Mouse (Mus musculus) hindbrain, embryonic 10.5 days (tissue): ENCODE data around the gene Adcy10. TPM values are rescaled to one million over a fixed set of nuclear protein-coding genes. Genes with fewer than 3 reads are reported as not detected.
A peak's percentile ranks its signal among the peaks of the same experiment; 100 is the strongest.

Experiments
- DNase-seq: peaks from one replicate; pipeline ENCODE4 v3.0.0-alpha.2; 2017; ENCODE audit warnings: low spot score
- H3K27ac ChIP-seq: fragments of 300-500 bp; sonication (generic); 2 replicates; pipeline ENCODE4 v1.5.1; 2016; ENCODE audit warnings: mild to moderate bottlenecking, moderate library complexity
- H3K27me3 ChIP-seq: fragments of 300-500 bp; sonication (generic); 2 replicates; pipeline ENCODE4 v1.6.1; 2016; ENCODE audit warnings: mild to moderate bottlenecking; ENCODE audit not compliant: poor library complexity, insufficient read depth, severe bottlenecking
- H3K36me3 ChIP-seq: fragments of 300-500 bp; sonication (generic); 2 replicates; pipeline ENCODE4 v1.6.1; 2016; ENCODE audit warnings: mild to moderate bottlenecking, moderate library complexity
- H3K4me1 ChIP-seq: fragments of 300-500 bp; sonication (generic); replicated peaks from 2 replicates; pipeline ENCODE4 v1.6.1; 2016; ENCODE audit warnings: mild to moderate bottlenecking
- H3K4me3 ChIP-seq: fragments of 300-500 bp; sonication (generic); 2 replicates; pipeline ENCODE4 v1.5.1; 2016; ENCODE audit warnings: mild to moderate bottlenecking, moderate library complexity
- H3K9me3 ChIP-seq: fragments of 300-500 bp; sonication (generic); 2 replicates; pipeline ENCODE4 v1.6.1; 2016; ENCODE audit warnings: mild to moderate bottlenecking, moderate library complexity
- WGBS: fragments of 180-500 bp; shearing (Covaris S2); methylation state at CpG from one replicate; pipeline ENCODE4 v1.1.7; 2016; 5-methylcytosine and 5-hydroxymethylcytosine counted together
- polyA plus RNA-seq: library from polyadenylated mRNA; unstranded; fragments of >200 nt; fragmentation: Nextera tagmentation; extraction: Ambion mirVana; gene quantifications from 2 replicates; pipeline ENCODE4 v1.2.1, GENCODE M21; 2016

Adcy10 gene
- polyA plus RNA-seq, 1 experiment from 2014 or later, result not detected

DNA sequence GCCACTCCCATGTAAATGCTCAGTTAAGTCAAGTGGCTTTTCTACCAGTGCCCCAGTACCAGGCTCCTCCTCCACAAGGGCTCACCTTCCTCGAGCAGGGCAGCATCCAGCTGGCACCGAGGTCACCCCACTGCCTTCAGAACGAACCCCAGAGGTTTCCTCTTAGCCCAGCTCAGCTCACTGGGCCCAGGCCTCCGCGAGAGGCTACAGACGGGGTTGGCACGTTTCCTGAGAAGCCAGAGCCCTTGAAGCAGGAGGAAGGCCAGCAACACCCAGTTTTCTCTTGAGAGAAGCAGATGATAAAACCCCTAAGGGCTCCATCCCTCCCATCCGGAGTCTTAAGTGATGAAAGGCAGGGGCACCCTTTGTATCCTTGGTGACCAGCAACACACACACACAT is 105.8 kb downstream of the Adcy10 start:
- WGBS, result 82% methylated on average over 8 of the region's 8 CpGs
- Histone ChIP-seq H3K4me1 (peaks cover 17% of the 10 kb centered on the region), H3K4me3 (no peak overlapping the region), H3K27me3 (no peaks in the 10 kb centered on the region), H3K9me3 (no peaks in the 10 kb centered on the region), H3K36me3 (peaks cover 52% of the 10 kb centered on the region), H3K27ac (no peak overlapping the region)
- no peak for DNase-seq

DNA sequence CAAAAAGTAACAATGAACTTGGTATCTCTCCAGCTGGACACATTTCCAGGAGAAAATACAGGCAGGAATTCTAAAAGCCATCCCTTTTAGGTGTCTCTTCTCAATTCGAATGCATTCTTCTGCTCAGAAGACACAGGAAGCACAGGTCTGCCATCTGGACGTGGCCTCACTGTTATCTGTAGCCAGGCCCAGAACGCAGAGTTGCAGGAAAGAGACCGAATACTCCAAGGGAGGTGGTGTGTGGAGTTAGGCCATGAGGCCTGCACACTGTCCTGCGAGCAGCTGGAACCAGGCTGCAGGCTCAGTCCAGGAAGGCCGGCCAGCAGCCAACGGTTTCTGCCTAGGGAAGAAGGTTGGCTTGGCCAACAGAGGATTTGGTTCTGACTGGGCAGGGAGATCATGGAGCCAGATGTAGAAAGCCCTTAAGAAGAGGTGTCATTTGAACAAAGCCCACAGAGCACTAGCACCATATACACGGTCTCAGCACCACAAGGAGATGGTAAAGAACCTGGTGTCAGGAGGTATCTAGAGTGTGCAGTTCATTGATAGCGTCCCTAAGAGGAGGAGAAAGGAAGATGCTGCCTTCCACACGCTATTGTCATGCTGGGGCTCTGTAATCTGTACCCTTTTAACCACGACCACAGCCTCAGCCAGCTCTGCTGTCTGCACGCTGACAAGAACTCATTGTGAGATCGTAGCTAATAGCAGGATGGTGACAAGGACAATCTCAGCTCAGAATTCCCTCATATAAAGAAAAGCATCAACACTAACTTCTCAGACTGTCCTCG is 107.5 kb downstream of the Adcy10 start:
- no peak overlapping the region for H3K27ac ChIP-seq
- H3K4me1 ChIP-seq, result peaks cover 16% of the 10 kb centered on the region; the same call in 1 of the 2 replicates
- 88% methylated on average over 14 of the region's 14 CpGs for WGBS
- no peak overlapping the region for H3K4me3 ChIP-seq
- no peak for DNase-seq
- H3K9me3 ChIP-seq, result no peaks in the 10 kb centered on the region
- H3K27me3 ChIP-seq, result no peaks in the 10 kb centered on the region
- H3K36me3 ChIP-seq, result peaks cover 70% of the 10 kb centered on the region

DNA sequence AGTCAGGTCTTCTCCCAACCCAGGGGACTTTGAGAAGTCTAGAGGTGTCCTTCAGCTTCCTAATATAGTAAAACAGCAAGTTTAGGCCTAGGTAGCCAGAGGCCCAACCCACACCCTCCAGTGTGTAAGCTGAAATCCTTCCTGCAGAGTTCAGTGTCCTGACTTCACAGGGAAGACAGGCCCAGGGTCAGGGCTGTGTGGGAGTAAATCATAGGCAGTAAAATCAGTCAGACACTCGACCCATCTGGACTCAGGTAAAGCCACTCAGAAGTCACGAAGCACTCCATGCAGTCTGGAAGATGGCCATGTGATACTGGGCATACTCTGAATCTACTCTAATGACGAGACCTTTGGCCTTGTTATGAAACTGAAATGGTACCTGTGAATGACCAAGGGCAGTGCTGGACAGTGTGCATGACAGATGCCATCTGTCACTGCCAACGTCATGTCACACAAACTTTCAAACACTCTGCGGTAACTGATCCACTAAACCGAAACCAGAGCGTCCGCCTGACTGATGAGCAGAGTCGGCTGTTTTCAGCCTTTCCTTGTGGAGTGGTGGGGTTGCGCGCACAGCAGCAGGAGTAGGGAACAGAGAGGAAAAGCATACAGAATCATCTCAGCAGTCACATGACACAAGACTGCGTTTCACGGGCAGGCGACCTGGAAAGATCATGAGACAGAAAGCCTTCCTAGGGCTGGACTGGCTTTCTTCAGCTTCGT is 109.9 kb downstream of the Adcy10 start:
- 92% methylated on average over 15 of the region's 15 CpGs for WGBS
- H3K4me1 ChIP-seq, result no peaks in the 10 kb centered on the region
- no peaks in the 10 kb centered on the region for H3K27me3 ChIP-seq
- H3K9me3 ChIP-seq, result no peaks in the 10 kb centered on the region
- H3K27ac ChIP-seq, result no peak overlapping the region
- no peak overlapping the region for H3K4me3 ChIP-seq
- no peak for DNase-seq
- H3K36me3 ChIP-seq, result peaks cover 91% of the 10 kb centered on the region

DNA sequence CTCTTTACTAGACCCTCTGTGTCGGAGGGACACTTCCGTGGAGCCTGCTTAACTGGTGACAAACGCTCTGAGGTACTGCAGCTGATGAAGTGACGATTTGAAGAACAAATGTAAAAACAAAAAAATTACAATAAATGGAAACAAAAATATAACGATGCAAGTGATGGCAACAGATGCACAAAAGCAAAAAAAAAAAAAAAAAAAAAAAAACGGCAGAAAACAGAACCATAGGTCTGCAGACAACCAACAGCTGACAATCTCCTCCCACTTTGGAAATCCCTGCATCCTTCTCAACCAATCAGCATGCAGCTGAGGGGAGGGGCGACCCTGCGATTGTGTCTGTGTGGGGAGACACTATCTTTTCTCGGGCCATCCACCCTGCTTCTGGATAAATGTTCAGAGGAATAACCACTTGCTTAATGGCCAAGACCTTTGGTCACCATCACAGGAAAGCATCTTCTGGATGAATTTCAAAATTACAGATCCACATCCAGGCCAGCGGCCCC is 116.8 kb downstream of the Adcy10 start:
- H3K4me3 ChIP-seq, result no peak overlapping the region
- H3K9me3 ChIP-seq, result no peaks in the 10 kb centered on the region
- WGBS, result 83% methylated on average over 10 of the region's 10 CpGs
- DNase-seq, result no peak
- no peaks in the 10 kb centered on the region for H3K4me1 ChIP-seq
- no peak overlapping the region for H3K27ac ChIP-seq
- H3K36me3 ChIP-seq, result peaks cover 89% of the 10 kb centered on the region
- H3K27me3 ChIP-seq, result no peaks in the 10 kb centered on the region

DNA sequence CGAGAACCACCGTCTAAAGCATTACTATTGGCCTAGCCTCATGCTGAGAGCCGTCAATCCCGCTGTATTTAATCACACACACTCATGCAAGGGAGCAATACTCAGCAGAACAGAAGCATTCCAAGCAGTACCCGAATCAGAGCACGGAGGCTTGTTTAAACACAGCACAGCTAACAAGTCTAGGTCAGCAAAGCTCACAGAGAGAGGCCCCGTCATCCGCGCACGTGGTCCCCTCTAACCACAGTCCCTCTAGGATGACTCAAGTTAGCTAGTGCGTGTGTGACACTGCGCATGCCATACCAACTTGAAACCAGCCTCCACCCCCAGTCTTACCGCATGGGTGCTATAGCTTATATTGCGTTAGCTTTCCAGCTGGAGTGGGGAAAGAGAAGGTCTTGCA is 118.2 kb downstream of the Adcy10 start:
- peaks cover 89% of the 10 kb centered on the region for H3K36me3 ChIP-seq
- H3K27ac ChIP-seq, result no peak overlapping the region
- no peak for DNase-seq
- H3K4me1 ChIP-seq, result no peaks in the 10 kb centered on the region
- no peak overlapping the region for H3K4me3 ChIP-seq
- no peaks in the 10 kb centered on the region for H3K9me3 ChIP-seq
- 88% methylated on average over 14 of the region's 14 CpGs for WGBS
- no peaks in the 10 kb centered on the region for H3K27me3 ChIP-seq

DNA sequence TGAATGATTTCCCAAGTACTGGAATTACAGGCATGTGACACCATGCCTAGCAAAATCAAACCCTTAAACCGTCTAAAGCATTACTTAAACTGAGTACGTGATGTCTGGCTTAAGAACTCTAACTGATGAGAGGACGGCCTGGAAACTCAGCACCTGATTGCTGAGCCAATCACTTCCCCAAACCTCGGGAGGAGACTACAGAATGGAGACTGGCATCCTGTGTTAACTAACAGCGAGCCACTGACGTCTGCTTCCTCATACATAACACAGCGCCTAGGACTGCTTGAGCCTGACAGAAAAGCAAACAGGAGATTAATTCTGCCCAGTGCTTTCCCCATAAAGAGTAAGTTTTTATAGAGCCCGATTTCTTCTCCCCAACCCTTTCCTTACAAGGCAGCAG is 119.2 kb downstream of the Adcy10 start:
- H3K9me3 ChIP-seq, result no peaks in the 10 kb centered on the region
- peaks cover 83% of the 10 kb centered on the region for H3K36me3 ChIP-seq
- no peak overlapping the region for H3K27ac ChIP-seq
- H3K4me1 ChIP-seq, result 0 out of 2 replicates have a peak, but pooled peaks cover 2% of the 10 kb centered on the region
- no peaks in the 10 kb centered on the region for H3K27me3 ChIP-seq
- 94% methylated on average over 8 of the region's 8 CpGs for WGBS
- H3K4me3 ChIP-seq, result no peak overlapping the region
- DNase-seq, result no peak

DNA sequence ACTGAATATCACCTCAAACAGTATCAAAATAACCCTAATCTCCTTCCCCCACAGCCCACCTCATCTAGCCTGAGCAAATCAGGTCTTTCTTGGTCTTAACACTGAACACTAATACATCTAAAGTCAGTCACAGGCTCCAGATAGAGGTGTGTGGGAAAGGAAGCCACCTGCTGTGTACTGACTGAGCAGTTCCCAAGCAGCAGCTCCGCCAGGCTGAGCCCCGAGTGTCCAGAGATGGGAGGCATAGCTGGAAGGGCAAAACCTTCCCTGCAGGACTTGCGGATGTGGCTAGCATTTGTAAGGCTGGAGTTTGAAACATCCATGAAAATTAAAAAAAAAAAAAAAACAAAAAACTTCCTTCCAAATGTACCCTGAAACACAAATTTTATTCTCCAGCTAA is 120.1 kb downstream of the Adcy10 start:
- DNase-seq, result no peak
- 85% methylated on average over 3 of the region's 3 CpGs for WGBS
- no peak overlapping the region for H3K4me3 ChIP-seq
- H3K27ac ChIP-seq, result no peak overlapping the region
- no peaks in the 10 kb centered on the region for H3K27me3 ChIP-seq
- H3K9me3 ChIP-seq, result no peaks in the 10 kb centered on the region
- H3K4me1 ChIP-seq, result peaks cover 11% of the 10 kb centered on the region
- peaks cover 78% of the 10 kb centered on the region for H3K36me3 ChIP-seq

DNA sequence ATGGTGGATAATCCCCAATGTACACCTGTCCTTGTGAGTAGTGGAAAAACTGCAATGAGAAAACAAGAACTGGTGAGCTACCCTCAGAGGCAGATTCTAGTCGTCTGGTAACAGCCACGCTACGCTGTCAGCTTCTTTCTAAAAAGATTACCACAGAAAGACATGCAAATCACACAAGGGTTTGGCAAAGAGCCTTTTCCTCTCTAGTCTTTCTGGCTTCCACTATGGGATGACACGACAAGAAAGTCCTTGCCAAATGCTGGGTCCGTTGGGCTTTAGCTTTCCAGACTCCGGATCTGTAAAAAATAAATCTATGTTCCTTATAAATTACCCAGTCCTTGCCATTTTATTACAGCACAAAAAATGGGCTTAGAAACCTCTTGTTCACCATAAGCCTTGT is 120.8 kb downstream of the Adcy10 start:
- DNase-seq, result no peak
- Histone ChIP-seq H3K4me3 (no peak overlapping the region), H3K4me1 (peaks cover 17% of the 10 kb centered on the region), H3K27ac (no peak overlapping the region), H3K27me3 (no peaks in the 10 kb centered on the region), H3K9me3 (no peaks in the 10 kb centered on the region), H3K36me3 (peaks cover 78% of the 10 kb centered on the region)
- 93% methylated on average over 6 of the region's 6 CpGs for WGBS

DNA sequence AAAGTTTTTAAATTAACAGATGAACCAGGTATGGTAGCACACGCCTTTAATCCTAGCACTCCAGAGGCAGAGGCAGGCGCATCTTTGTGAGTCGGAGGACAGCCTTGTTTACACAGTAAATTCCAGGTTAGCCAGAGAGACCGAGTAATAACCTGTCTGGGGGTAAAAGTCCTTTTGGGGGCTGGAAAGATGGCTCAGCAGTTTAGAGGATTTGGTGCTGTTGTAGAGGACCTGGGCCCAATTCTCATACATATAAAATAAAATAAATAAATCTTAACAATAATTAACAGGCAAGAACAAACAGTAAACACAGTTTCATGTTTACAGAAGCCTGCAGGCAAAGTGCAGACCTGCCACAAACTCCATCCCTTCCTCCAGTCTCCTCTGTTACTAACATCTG is 123.9 kb downstream of the Adcy10 start:
- Histone ChIP-seq H3K4me1 (peaks cover 30% of the 10 kb centered on the region), H3K9me3 (no peaks in the 10 kb centered on the region), H3K27me3 (no peaks in the 10 kb centered on the region), H3K4me3 (no peak overlapping the region), H3K27ac (no peak overlapping the region), H3K36me3 (peaks cover 51% of the 10 kb centered on the region)
- no peak for DNase-seq
- 85% methylated on average over 4 of the region's 4 CpGs for WGBS

DNA sequence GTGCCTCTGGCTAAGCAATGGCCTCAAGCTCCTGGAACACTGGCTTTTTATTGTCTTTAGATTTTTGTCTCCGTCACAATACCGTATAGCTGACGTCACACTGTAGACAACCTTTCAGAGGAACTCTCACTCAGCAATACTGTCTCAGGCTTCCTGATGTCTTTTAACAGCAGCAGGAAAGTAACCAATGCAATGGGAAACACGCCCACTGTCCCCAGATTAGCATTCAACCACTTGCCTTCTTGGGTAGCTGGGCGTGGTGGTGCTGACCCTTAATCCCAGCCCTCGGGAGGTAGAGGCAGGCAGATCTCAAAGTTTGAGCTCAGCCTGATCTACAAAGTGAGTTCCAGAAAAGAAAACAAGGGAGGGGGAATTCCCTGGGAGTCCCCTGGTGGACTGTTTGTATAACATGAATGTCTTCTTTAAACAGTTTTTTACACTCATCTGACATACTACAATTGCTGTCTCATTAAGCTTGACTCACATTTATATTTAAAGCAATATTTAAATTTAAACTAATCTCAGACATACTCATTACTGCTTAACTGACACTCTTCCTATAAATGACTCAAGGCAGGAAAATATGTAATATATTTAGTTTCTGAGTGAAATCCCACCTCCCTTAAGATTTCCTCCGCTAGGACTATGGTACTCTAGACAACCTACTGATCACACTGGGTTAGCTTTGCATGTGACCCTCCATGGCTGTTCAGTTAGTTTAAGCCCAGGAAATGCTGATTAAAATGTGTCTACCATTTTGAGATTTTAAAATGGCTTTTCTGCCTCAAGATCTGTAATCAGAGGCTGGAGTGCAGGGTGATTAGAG is 124.7 kb downstream of the Adcy10 start:
- no peaks in the 10 kb centered on the region for H3K9me3 ChIP-seq
- no peaks in the 10 kb centered on the region for H3K27me3 ChIP-seq
- no peak overlapping the region for H3K4me3 ChIP-seq
- H3K27ac ChIP-seq, result peak overlapping the region; percentile 79
- WGBS, result 61% methylated on average over 7 of the region's 7 CpGs
- DNase-seq, result no peak
- H3K4me1 ChIP-seq, result peaks cover 30% of the 10 kb centered on the region
- H3K36me3 ChIP-seq, result peaks cover 51% of the 10 kb centered on the region

DNA sequence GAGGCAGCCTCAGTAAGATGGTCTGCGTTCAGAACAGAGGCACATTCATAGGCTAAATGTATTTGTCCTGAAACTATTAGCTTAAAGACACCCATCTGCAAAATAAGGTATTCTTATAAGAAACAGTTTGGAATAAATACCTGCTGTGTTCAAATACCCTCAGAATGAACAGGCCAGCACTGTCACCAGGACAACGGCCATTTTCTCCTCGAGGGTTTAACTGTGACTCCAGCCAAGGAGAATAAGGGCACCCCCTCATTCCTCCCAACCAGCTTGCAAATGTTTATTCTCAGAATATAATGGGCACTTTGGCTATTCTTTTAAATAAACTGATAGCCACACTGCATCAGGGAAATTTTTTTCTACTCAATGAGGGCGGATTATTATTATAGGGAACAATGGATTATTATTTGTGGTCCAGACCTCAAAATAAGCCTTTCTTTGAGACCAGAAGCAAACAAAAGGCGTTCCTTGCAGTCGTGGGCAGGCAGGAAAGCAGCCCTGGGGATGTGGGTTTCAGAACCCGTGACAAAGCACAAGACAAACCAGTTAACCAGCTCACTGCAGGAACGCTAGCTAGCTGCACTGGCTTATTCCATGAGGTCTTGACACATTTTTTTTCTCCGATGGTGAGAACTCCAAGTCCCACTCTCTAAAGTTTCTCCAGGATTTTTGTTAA is 125.5 kb downstream of the Adcy10 start:
- Histone ChIP-seq H3K9me3 (peaks cover 5% of the 10 kb centered on the region; the same call in 1 of the 2 replicates), H3K4me3 (no peak overlapping the region), H3K4me1 (peaks cover 30% of the 10 kb centered on the region), H3K27me3 (no peaks in the 10 kb centered on the region), H3K27ac (peak overlapping the region; percentile 79), H3K36me3 (peaks cover 51% of the 10 kb centered on the region)
- DNase-seq, result no peak
- 35% methylated on average over 9 of the region's 9 CpGs for WGBS

DNA sequence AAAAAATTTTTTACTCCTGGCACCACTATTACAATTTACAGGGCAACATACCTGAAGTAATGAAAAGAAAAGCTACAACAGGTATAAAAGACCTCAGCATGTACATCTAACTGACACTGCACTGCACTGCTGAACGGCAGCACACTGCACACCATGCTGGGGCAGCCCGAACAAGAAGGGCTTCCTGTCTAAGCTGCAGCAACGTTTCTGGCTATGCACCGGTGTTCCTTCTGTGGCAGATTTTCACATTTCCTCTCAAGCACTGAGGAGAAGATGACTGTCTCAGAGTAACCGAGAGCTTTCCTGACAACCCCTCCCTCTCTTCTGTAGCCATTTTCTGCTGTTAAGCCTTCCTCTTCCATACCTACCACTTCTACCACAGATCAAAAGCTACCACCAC is 127.7 kb downstream of the Adcy10 start:
- DNase-seq, result no peak
- Histone ChIP-seq H3K36me3 (peaks cover 39% of the 10 kb centered on the region), H3K27ac (no peak overlapping the region), H3K4me3 (no peak overlapping the region), H3K4me1 (peaks cover 41% of the 10 kb centered on the region), H3K27me3 (no peaks in the 10 kb centered on the region), H3K9me3 (peaks cover 5% of the 10 kb centered on the region; the same call in 1 of the 2 replicates)
- WGBS, result 77% methylated on average over 5 of the region's 5 CpGs
